Mouse (Mus musculus) heart, adult 8-10 months (tissue): Measurements from ENCODE around the gene Selenbp1. TPM values are rescaled to one million over a fixed set of nuclear protein-coding genes. Genes with fewer than 3 reads are reported as not detected.

Experiments
- DNase-seq: peaks from one replicate; pipeline ENCODE4 v3.0.0; 2022; ENCODE audit warnings: low spot score
- total RNA-seq, 4 experiments: library from RNA; stranded (reverse); gene quantifications; 2 replicates each; pipeline ENCODE4 v1.2.4; 2022

Gene Selenbp1
- total RNA-seq, 4 experiments from 2014 or later = 118 to 153 (median 121) TPM

DNA sequence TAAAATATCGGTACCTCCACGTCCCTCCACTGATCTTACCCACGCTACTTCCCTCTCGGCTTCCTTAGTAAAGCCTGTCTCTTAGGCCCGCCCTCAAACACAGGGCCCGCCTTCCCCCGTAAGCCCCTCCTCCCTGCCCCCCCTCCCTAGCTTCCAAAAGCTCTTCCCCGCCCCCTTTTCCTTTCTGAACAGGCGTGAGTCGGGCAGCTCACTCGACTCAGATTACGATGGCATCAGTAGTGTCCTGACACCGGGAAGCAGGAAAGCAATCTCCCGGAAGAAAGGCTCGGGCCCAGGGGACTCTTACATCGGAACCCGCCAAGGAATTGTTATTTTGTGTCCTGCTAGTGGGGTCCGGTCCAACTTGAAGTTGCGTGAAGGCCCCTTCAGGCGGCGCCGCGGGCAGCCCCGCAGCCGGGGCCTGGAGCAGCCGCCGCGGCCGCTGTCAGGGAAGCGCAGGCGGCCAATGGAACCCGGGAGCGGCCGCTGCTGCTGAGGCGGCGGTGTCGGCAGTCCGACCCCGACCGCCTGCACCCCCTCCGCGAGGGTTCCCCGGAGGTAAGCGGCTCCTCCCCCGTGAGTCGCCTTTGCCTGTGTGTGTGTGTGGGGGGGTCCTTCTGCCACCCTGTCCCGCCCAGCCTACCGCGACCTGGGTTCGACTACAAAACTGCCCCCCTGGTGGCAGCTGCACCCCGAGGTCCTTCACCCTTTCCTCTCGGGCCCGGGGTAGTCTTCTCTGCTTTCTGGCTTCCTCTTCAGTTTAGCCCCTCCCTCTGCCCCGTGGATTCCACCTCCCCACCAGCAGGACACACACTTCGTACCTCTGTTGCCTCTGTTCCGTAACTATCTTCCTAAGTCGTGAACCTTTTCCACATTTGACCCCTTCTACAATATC, 41.9 kb downstream of the Selenbp1 start, which contains the start of gene Pi4kb:
Gene Pi4kb (plus strand): TSS at position 204 of the 895 bp plus-strand sequence.
- DNase-seq = peak; percentile 93

DNA sequence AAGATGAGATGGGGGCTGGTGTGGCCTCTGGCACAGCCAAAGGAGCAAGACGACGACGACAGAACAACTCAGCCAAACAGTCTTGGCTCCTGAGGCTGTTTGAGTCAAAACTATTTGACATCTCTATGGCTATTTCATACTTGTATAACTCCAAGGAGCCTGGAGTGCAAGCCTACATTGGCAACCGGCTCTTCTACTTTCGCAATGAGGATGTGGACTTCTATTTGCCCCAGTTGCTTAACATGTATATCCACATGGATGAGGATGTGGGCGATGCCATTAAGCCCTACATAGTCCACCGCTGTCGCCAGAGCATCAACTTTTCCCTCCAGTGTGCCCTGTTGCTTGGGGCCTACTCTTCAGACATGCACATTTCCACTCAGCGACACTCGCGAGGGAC, 51.5 kb downstream of the Selenbp1 start:
- no peak for DNase-seq

DNA sequence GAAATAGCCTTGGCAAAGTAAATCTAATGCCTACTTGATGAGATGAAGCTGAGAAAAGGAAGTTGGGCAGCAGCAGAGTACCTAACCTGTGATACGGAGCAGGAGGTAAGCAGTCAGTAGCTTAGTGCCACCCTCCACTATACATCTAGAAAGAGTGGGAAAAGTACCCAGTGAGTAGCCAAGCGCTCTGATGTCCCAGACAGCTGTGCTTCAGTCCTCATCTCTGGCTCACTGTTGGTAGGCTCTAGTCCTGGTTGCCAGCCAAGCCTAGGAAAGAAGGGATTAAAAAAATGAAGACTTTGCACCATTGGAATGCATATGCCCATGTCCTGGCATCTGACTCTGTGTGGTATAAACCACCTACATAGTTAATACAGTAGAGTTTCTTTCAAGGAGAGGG, 52.7 kb downstream of the Selenbp1 start:
- no peak for DNase-seq

GRCm38 (mm10) chr3:94987578-94987977, 54.7 kb downstream of the Selenbp1 start:
- DNase-seq = peak; percentile 87

DNA sequence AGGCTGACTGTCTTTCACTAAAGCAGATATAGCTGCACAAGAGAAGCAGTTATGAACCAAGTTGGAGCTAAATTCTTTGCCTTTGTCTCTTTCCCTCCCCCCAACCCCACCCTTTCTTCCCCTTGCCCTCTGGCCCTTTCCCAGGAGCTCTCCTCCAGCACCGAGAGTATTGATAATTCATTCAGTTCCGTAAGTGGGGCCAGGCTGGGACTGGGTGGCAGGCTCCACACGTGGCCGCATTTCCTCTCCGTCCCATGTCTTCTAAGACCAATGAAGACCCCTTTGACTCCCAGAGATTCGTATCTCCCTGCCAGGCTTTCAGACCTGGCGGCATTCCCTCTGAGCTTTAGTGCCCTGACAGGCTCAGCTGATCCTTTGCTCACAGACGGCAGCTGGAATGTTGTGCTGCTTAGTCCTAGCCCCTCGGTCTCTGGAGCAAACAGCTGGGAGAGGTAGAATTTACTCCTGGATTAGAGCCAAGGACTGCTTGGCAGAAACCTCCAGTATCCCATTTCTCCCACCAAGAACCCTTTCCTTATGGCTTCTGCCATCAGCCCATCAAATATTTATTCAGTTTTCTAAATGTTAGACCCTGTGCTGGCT, 56.4 kb downstream of the Selenbp1 start:
- DNase-seq = no peak

Other genes with a start within 250 kb of the Selenbp1 start
- gene Selenbp2, start 239.5 kb upstream of the Selenbp1 start, total RNA-seq = 10 to 100 TPM; 14.7 to 17.5 (median 15.4) TPM
- under 1 TPM; 0.37 to 0.85 (median 0.54) TPM for gene Cgn, start 146.6 kb upstream of the Selenbp1 start, total RNA-seq
- 10 to 100 TPM; 15.4 to 21.3 (median 18.7) TPM for gene Pogz, start 95.5 kb upstream of the Selenbp1 start, total RNA-seq
- gene Psmb4, start 46.1 kb upstream of the Selenbp1 start, total RNA-seq = 100 to 1,000 TPM; 186 to 247 (median 204) TPM
- 10 to 100 TPM in 2 of 4 experiments, 1 to 10 TPM in 2; 5.8 to 14.5 (median 8.7) TPM for gene Rfx5, start 21.0 kb downstream of the Selenbp1 start, total RNA-seq
- gene Pi4kb, start 41.7 kb downstream of the Selenbp1 start, total RNA-seq = 10 to 100 TPM; 26.4 to 29.4 (median 28.3) TPM
- 10 to 100 TPM in 3 of 4 experiments, 1 to 10 TPM in 1; 10.0 to 16.2 (median 12.6) TPM for gene Zfp687, start 82.4 kb downstream of the Selenbp1 start, total RNA-seq
- 100 to 1,000 TPM; 124 to 149 (median 127) TPM for gene Psmd4, start 109.6 kb downstream of the Selenbp1 start, total RNA-seq
- gene Pip5k1a, start 173.9 kb downstream of the Selenbp1 start, total RNA-seq = 10 to 100 TPM; 15.4 to 17.4 (median 16.5) TPM
- gene Vps72, start 178.0 kb downstream of the Selenbp1 start, total RNA-seq = 10 to 100 TPM; 27.9 to 35.3 (median 32.0) TPM
- 10 to 100 TPM; 35.7 to 43.4 (median 39.0) TPM for gene Tmod4, start 191.4 kb downstream of the Selenbp1 start, total RNA-seq
- 10 to 100 TPM; 29.0 to 39.4 (median 33.2) TPM for gene Scnm1, start 201.0 kb downstream of the Selenbp1 start, total RNA-seq
- gene Lysmd1, start 201.0 kb downstream of the Selenbp1 start, total RNA-seq = 1 to 10 TPM; 4.8 to 5.4 (median 5.0) TPM
- 1 to 10 TPM in 3 of 4 experiments, under 1 TPM in 1; 0.62 to 1.9 (median 1.5) TPM for gene Tnfaip8l2, start 209.3 kb downstream of the Selenbp1 start, total RNA-seq
- 1 to 10 TPM; 2.6 to 8.1 (median 5.5) TPM for gene Sema6c, start 227.4 kb downstream of the Selenbp1 start, total RNA-seq